Mouse (Mus musculus): ENCODE results near the gene Lsm12.
A peak's percentile ranks its signal among the peaks of the same experiment; 100 is the strongest.

The Lsm12 gene

DNA sequence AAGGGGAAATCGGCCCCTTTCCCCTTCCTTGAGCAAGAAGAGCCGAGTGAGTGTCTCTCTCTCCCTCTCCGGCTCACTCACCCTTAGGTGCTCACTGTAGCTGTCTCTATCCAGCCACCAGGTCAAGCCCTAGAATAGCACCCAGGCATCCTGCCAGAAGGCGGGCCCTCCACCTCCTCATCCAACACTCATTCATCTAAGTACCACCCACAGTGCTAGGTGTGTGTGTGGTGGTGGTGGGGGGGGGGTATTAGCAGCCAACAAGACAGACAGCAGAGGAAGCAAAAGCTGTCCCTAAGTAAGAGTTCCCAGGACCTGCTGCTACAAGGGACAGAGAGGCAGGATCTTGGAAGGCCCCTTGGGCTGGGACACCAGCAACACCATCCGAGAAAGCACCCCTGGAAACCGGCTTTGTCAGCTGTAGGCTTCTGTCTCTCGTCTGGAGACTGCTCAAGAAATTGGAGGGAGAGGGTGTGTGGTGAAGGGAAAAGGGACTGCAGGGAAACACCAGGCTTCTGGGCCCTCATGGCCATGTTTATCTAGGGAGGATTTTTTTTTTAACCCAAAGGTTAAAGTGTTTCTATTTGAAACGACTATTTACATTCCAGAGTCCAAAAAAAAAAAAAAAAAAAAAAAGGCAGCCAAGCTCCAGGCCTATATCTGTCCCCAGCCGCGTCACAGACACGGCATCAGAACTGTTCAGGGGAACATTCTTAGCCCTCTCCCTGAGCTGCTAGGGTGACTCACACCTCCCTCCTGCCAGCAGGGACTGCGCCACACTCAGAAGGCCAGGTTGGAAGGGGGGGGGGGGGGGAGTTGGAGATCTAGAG lies 31.2 kb upstream of the Lsm12 start:
- DNase-seq: peak; percentile 90

GRCm38 (mm10) chr11:102215511-102215910 lies 30.4 kb upstream of the Lsm12 start:
- no peak for DNase-seq

GRCm38 (mm10) chr11:102214430-102215156 lies 29.5 kb upstream of the Lsm12 start:
- no peak for DNase-seq

GRCm38 (mm10) chr11:102211936-102212341 lies 26.8 kb upstream of the Lsm12 start:
- no peak for DNase-seq

- peak; percentile 54 for DNase-seq
Observed at GRCm38 (mm10) chr11:102211011-102211410, 25.9 kb upstream of the Lsm12 start.

- DNase-seq: peak; percentile 58
Observed at GRCm38 (mm10) chr11:102210185-102210584, 25.1 kb upstream of the Lsm12 start.

DNA sequence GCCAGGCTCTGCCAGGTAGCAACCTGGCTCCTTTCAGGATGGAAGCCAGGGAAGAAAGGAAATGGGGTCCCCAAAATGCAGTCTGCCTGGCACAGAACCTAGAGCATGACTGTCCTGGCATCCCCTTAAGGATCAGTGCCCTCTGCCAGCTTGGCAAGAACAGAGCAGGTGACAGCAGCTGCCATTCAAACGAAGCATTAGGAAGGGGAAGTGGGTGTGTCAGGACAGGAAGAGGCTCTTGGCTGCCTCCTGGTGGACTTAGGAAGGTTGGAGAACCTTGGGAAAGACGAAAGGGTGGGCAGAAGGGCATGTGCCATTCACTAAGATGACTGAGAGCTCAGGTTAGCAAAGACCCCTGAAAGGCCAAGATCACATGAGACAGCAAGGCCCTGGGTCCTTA lies 24.6 kb upstream of the Lsm12 start:
- DNase-seq: peak; percentile 71

DNA sequence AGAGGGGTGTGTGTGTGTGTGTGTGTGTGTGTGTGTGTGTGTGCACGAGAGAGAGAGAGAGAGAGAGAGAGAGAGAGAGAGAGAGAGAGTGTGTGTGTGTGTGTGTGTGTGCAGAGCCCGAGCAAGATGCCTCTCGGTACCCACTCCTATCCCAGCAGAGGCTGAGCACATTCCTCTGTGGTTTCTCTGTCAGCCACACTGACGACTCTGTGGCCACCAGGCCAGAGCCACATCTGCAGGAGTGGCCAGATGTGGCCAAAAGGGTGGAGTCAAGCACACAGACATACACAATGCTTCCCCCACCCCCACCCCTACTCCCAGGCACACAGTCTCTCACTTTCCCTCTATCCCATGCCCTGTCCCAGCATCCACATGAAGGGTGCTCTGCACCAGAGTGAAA lies 23.8 kb upstream of the Lsm12 start:
- DNase-seq: no peak

- peak; percentile 39 for DNase-seq
Observed at GRCm38 (mm10) chr11:102207825-102208777, 23.0 kb upstream of the Lsm12 start.

DNA sequence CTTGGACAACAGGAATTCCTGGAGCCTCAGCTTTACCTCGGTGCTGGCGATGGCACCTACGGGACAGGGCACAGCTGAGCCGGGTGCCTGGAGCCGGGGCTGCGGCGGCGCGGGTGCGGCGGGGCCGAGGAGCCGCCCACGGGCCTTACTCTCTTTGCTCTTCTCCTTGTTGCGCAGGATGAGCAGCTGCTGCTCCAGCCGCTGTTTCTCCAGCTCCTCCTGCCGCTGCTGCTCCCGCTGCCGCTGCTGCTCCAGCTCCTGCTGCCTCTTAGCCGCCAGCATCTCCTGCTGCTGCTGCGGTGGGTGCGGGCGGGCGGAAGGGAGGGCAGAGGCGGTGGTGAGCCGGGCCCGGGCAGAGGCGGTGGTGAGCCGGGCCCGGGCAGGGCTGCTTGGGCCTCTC lies 21.4 kb upstream of the Lsm12 start:
- DNase-seq: no peak

DNA sequence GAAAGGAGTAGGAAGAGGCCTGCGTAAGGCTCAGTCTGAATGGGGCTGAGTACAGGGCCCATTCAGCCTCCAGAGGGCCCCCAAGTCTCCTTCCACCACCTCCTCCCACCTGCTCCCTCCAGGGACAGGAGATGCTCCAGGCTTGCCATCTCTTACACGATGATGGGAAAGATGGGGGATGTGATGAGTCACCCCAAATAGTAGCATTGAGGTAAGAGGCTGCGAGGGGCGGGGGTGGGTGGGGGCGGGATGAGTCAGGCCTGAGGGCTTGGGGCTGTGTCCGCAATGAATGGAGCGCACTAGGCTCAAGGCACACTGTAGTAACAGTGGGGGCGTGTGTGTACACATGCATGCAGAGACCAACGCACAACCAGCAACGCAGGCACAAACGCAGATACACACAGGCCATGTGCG lies 16.3 kb upstream of the Lsm12 start:
- no peak for DNase-seq

- DNase-seq: no peak
Observed at GRCm38 (mm10) chr11:102199856-102200255, 14.8 kb upstream of the Lsm12 start.

DNA sequence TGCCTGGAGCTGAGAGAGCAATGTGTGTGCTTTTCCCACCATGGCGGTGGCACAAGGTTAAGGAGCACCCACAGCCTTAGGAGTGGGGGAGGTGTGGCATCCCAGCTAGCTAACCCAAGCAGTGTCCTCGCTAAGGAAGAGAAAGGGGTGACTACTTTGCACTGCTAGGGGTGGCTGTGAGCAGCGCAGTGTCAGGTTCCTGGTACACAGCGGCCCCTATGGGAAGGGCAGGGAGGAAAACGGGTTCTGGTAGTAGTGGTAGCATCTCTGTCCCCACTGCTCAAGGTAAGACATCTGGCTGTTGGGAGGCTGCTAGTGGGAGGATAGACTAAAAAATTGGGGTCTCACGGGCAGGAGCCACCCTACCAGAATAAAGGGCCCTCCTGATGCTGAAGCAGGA lies 13.1 kb upstream of the Lsm12 start:
- no peak for DNase-seq

DNA sequence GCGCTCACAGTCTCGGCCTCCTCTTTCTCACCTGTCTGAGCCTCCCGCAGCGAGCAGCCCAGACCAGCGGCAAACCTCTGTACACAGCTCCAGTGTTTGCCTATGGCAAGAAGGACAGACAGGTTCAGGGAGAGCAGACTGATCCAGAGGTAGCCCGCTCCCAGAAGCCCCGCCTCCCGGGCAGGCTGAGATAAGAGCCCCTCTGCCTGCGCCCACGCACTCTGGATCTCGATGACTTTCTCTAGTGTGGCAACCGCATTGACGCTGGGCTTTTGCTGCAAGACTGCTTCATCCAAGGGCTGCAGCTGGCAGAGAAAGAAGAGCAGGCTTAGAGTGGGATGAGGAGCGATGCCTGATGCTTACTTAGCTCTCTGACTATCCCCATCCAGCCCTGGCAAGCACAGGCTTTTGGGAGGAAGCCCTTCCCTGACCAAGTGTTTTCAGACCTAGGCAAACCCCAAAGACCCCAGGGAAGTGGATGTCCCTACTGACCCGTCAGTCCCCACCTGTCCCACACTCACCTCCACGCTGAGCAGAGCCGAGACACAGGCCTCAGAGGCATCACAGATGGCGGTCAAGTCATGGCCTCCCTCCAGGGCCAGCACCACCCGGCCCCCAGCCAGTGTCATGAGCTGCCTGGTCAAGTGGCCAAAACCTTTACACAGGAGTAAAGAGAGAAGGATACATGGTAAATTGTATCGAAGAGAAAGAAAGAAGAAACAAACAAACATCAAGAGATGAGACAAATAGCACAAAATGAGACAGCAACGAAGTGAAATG lies 11.1 kb upstream of the Lsm12 start:
- no peak for DNase-seq

- no peak for DNase-seq
Observed at GRCm38 (mm10) chr11:102193657-102194440, 8.8 kb upstream of the Lsm12 start.

- no peak for DNase-seq
Observed at GRCm38 (mm10) chr11:102190848-102191247, 5.8 kb upstream of the Lsm12 start.

DNA sequence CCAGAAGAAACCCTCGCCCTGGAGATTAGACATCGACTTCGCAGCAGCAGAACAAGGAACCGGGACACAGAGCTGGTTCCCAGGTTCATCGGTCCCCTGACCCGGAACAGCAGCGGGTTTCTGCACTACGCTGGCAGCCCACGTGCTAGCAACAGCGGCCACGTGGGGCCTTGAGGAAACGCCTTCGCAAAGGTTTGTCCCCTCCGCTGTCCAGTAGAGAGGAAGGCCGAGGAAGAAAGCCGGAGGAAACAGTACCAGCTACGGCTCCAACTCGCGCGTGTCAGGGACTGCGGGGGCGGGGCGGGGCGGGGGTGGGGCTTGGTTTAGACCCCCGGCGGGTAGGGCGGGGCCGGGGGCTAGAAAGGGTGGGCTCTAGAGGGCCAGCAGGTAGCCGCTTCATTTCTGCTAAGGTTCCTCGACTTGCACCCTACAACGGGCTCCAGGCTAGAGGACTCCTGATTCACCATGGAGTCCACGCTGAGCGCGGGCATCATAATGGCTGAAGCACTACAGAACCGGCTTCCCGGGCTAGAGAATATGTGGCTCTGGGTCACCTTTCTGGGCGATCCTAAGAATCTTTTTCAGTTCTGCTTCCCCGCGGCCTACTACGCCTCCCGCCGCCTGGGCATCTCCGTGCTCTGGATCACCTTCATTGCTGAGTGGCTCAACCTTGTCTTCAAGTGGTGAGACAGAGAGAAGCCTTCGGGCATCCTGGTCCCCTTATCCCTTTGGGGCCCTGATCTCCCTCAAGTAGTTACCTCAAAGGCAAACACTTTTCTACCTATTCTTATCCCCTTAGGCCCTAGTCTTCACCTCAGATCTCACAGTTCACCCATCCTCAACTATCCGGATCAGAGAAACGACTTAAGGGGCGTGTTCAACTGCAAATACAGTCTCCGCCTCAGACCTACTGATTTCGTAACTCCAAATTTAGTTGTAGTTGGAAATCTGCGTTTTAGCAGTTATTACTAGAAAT lies 4.7 kb upstream of the Lsm12 start, which contains the start of gene G6pc3:
Gene G6pc3, plus strand, starts transcription at position 160 of the 976 bp plus-strand sequence.
- peak; percentile 96 for DNase-seq

DNA sequence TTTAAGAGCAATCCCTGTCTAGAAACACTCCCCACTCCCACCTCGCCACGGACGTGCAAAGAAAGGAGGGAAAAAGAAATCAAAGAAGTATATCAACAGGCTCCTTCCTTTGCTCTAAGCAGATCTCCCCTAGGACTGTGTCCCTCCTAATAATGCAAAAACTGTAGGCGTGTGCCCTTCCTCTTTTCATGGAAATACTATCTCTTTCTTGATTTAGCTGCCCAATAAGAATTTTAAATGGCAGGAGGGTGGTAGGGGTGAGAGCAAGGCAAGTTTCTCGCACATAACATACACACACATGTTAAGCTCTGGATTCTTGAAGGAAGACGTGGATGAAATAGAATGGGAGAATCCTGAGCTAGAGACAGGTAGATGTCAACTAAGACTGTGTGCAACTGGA lies 3.9 kb upstream of the Lsm12 start:
- no peak for DNase-seq

GRCm38 (mm10) chr11:102186235-102186634 lies 1.1 kb upstream of the Lsm12 start:
- DNase-seq: no peak

DNA sequence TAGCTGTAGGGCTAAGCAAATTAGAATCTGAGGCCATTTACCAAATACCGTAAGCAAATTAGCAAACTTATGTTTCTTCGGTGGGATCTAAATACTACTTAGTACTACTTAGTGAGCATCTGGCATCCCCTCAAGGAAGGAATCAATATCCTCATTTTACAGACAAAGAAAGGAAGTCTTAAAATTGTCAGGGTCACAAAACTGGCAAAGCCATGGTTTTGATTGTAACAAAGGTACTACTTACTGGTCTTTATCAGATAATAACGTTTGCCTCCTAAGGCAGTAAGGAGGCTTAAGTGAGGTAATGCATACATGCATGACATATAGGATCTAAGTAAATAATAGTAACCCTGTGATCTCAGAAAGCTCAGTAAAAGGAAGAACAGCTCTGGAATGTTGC lies 581 bp upstream of the Lsm12 start:
- DNase-seq: no peak
